Mouse (Mus musculus) ES-Bruce4 (cell line): ENCODE data around the gene Egln2.

Experiments used
- CTCF ChIP-seq: IDR thresholded peaks from one replicate; pipeline ENCODE4 v1.8.1; 2011; ENCODE audit warnings: low read depth, low read length
- EP300 ChIP-seq: IDR thresholded peaks from 2 replicates; pipeline ENCODE4 v1.6.1; 2011; ENCODE audit warnings: low read depth, low read length; ENCODE audit not compliant: insufficient read depth
- POLR2A ChIP-seq: IDR thresholded peaks from one replicate; pipeline ENCODE4 v1.8.1; 2011; ENCODE audit warnings: low read length; ENCODE audit not compliant: insufficient read depth

- TF ChIP-seq POLR2A (no peak), CTCF (no peak), EP300 (no peak)
Observed at GRCm38 (mm10) chr7:27165007-27165655, 1.5 kb downstream of the Egln2 start.
